Mouse (Mus musculus): ENCODE data around the gene Samd4. TPM values are rescaled to one million over a fixed set of nuclear protein-coding genes. Genes with fewer than 3 reads are reported as not detected.

Samd4 gene
- total and polyA plus RNA-seq, 2 experiments from 2014 or later: 5.1 to 16.0 TPM

DNA sequence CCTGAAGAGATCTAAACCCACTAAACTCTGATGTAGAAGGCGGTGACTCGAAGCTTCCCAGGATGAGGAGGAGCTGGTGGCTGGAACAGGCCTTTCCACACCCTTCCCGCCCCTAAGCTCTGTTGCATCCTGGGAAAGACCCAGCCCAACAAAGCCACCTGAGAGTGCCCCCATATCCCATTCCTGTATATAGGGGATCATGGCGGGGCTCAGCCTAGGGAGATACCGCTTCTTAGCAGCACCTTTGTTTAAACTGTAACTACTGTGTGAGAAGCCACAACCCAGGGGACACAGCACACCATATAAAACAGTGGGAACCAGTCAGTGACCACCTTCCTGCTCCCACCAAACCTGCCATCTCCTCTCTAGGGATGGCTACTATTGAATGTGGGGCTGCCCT, 193.2 kb downstream of the Samd4 start:
- ATAC-seq (ENCODE audit: low FRiP score): no peak

GRCm38 (mm10) chr14:47076956-47077575, 194.4 kb downstream of the Samd4 start:
- 92% methylated on average over 14 of the region's 14 CpGs for WGBS
- no peak overlapping the region for H3K9ac ChIP-seq (replicated peaks; ENCODE audit: low read length, poor library complexity, severe bottlenecking)
- H3K27ac ChIP-seq (ENCODE audit: low read depth, low read length): no peak overlapping the region

More for the DNA sequence above, 193.2 kb downstream of the Samd4 start:
- Histone ChIP-seq H3K27ac (ENCODE audit: low read depth, low read length) (no peak overlapping the region), H3K27me3 (ENCODE audit: insufficient read depth, low read length) (no peaks in the 10 kb centered on the region), H3K36me3 (ENCODE audit: insufficient read depth, low read length) (peaks cover 6% of the 10 kb centered on the region; the same call in 1 of the 2 replicates), H3K9ac (replicated peaks; ENCODE audit: low read length, poor library complexity, severe bottlenecking) (no peak overlapping the region), H3K9me3 (ENCODE audit: low read length) (no peaks in the 10 kb centered on the region), H3K4me1 (ENCODE audit: insufficient read depth, low read length) (no peaks in the 10 kb centered on the region), H3K4me3 (ENCODE audit: low read depth, low read length) (no peak overlapping the region), H3K4me2 (ENCODE audit: low read depth, low read length, poor library complexity, severe bottlenecking) (no peak overlapping the region)
- no peak for TF ChIP-seq CTCF (IDR thresholded peaks at IDR 0.05)
- no peak for DNase-seq (ENCODE audit: low spot score)
- WGBS: 92% methylated on average over 5 of the region's 5 CpGs

DNA sequence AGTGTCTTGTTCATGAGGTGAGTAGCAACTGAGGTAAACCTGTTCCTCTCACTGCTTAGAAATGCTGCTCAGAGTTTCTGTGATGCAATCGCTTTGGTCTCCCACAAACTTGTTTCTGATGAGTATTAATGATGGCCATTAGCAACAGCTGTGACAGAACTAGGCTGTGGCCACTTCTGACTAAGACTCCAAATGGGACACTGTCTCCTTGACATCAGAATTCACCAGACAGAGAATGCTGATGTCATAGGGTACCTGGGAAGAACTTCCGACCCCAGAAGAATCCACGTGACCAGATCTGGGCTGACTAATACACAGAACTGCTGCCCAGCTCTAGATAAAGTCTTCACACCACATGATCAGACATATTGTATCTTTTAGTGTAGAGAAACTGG, 194.9 kb downstream of the Samd4 start:
- 92% methylated on average over 3 of the region's 3 CpGs for WGBS
- Histone ChIP-seq H3K4me3 (ENCODE audit: low read depth, low read length) (no peak overlapping the region), H3K36me3 (ENCODE audit: insufficient read depth, low read length) (peaks cover 6% of the 10 kb centered on the region; the same call in 1 of the 2 replicates), H3K27ac (ENCODE audit: low read depth, low read length) (no peak overlapping the region), H3K27me3 (ENCODE audit: insufficient read depth, low read length) (no peaks in the 10 kb centered on the region), H3K9ac (replicated peaks; ENCODE audit: low read length, poor library complexity, severe bottlenecking) (no peak overlapping the region), H3K4me1 (ENCODE audit: insufficient read depth, low read length) (no peaks in the 10 kb centered on the region), H3K9me3 (ENCODE audit: low read length) (no peaks in the 10 kb centered on the region), H3K4me2 (ENCODE audit: low read depth, low read length, poor library complexity, severe bottlenecking) (no peak overlapping the region)
- no peak for TF ChIP-seq CTCF (IDR thresholded peaks at IDR 0.05)
- DNase-seq (ENCODE audit: low spot score): no peak
- ATAC-seq (ENCODE audit: low FRiP score): no peak

More at GRCm38 (mm10) chr14:47076956-47077575, 194.4 kb downstream of the Samd4 start:
- Histone ChIP-seq H3K4me3 (ENCODE audit: low read depth, low read length) (no peak overlapping the region), H3K36me3 (ENCODE audit: insufficient read depth, low read length) (peaks cover 6% of the 10 kb centered on the region; the same call in 1 of the 2 replicates), H3K9me3 (ENCODE audit: low read length) (no peaks in the 10 kb centered on the region), H3K4me1 (ENCODE audit: insufficient read depth, low read length) (no peaks in the 10 kb centered on the region), H3K27me3 (ENCODE audit: insufficient read depth, low read length) (no peaks in the 10 kb centered on the region), H3K4me2 (ENCODE audit: low read depth, low read length, poor library complexity, severe bottlenecking) (no peak overlapping the region)
- ATAC-seq (ENCODE audit: low FRiP score) (no peak), DNase-seq (ENCODE audit: low spot score) (no peak)
- no peak for TF ChIP-seq CTCF (IDR thresholded peaks at IDR 0.05)

GRCm38 (mm10) chr14:47079911-47080310, 197.3 kb downstream of the Samd4 start:
- peaks cover 7% of the 10 kb centered on the region; the same call in 1 of the 2 replicates for H3K4me1 ChIP-seq (ENCODE audit: insufficient read depth, low read length)
- ATAC-seq (ENCODE audit: low FRiP score) (no peak), DNase-seq (ENCODE audit: low spot score) (no peak)
- WGBS: 93% methylated on average over 7 of the region's 7 CpGs
- no peak for TF ChIP-seq CTCF (IDR thresholded peaks at IDR 0.05)
- H3K4me2 ChIP-seq (ENCODE audit: low read depth, low read length, poor library complexity, severe bottlenecking): no peak overlapping the region
- H3K9me3 ChIP-seq (ENCODE audit: low read length): no peaks in the 10 kb centered on the region
- no peak overlapping the region for H3K9ac ChIP-seq (replicated peaks; ENCODE audit: low read length, poor library complexity, severe bottlenecking)
- H3K27me3 ChIP-seq (ENCODE audit: insufficient read depth, low read length): no peaks in the 10 kb centered on the region
- peaks cover 6% of the 10 kb centered on the region; the same call in 1 of the 2 replicates for H3K36me3 ChIP-seq (ENCODE audit: insufficient read depth, low read length)
- H3K27ac ChIP-seq (ENCODE audit: low read depth, low read length): no peak overlapping the region
- H3K4me3 ChIP-seq (ENCODE audit: low read depth, low read length): no peak overlapping the region

GRCm38 (mm10) chr14:47083311-47083710, 200.7 kb downstream of the Samd4 start:
- Histone ChIP-seq H3K27ac (ENCODE audit: low read depth, low read length) (peak overlapping the region; percentile 59), H3K4me1 (ENCODE audit: insufficient read depth, low read length) (peaks cover 7% of the 10 kb centered on the region; the same call in 1 of the 2 replicates), H3K27me3 (ENCODE audit: insufficient read depth, low read length) (no peaks in the 10 kb centered on the region), H3K4me2 (ENCODE audit: low read depth, low read length, poor library complexity, severe bottlenecking) (no peak overlapping the region), H3K9me3 (ENCODE audit: low read length) (no peaks in the 10 kb centered on the region), H3K36me3 (ENCODE audit: insufficient read depth, low read length) (no peaks in the 10 kb centered on the region), H3K9ac (replicated peaks; ENCODE audit: low read length, poor library complexity, severe bottlenecking) (no peak overlapping the region), H3K4me3 (ENCODE audit: low read depth, low read length) (no peak overlapping the region)
- no peak for TF ChIP-seq CTCF (IDR thresholded peaks at IDR 0.05)
- 33% methylated on average over 9 of the region's 9 CpGs for WGBS
- ATAC-seq (ENCODE audit: low FRiP score) (0 out of 2 replicates have a peak, but pooled peaks have one; percentile 14), DNase-seq (ENCODE audit: low spot score) (peak; percentile 61)

DNA sequence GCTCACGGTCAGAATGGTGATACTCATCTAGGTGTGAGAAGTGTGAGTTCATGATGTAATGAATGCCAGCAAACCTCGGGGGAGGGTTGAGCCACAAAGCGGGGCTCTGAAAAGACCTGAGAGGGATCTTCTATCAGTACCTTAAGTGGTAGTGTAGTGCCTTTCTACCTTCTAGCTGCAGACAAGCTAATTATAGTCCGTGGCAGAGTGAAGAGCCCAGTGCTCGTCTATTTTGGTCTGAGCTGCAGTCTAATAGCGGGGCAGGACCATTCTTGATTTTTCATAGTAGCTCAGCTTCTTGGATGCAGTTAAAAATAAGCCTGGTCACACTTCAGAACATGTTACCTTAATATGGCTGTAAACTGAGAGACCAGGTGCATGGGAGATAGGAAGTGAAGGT, 201.2 kb downstream of the Samd4 start:
- TF ChIP-seq CTCF (IDR thresholded peaks at IDR 0.05): no peak
- Histone ChIP-seq H3K36me3 (ENCODE audit: insufficient read depth, low read length) (no peaks in the 10 kb centered on the region), H3K4me1 (ENCODE audit: insufficient read depth, low read length) (peaks cover 7% of the 10 kb centered on the region; the same call in 1 of the 2 replicates), H3K27ac (ENCODE audit: low read depth, low read length) (peak overlapping the region; percentile 59), H3K9ac (replicated peaks; ENCODE audit: low read length, poor library complexity, severe bottlenecking) (no peak overlapping the region), H3K4me3 (ENCODE audit: low read depth, low read length) (no peak overlapping the region), H3K4me2 (ENCODE audit: low read depth, low read length, poor library complexity, severe bottlenecking) (no peak overlapping the region), H3K9me3 (ENCODE audit: low read length) (no peaks in the 10 kb centered on the region), H3K27me3 (ENCODE audit: insufficient read depth, low read length) (no peaks in the 10 kb centered on the region)
- ATAC-seq (ENCODE audit: low FRiP score) (no peak), DNase-seq (ENCODE audit: low spot score) (no peak)
- WGBS: 57% methylated on average over 6 of the region's 6 CpGs

All from midbrain, postnatal 0 days (tissue).